Mouse (Mus musculus): ENCODE measurements around the gene Sash1.

GRCm38 (mm10) chr10:8931548-8932240, 45.8 kb upstream of the Sash1 start:
- TF ChIP-seq POLR2A (IDR thresholded peaks at IDR 0.05; ENCODE audit: extremely low read depth, insufficient read depth, low read length) (no peak), CTCF (IDR thresholded peaks at IDR 0.05; ENCODE audit: low read depth, low read length) (no peak)

All from liver, adult 2 months (tissue).